Mouse (Mus musculus): ENCODE results near the gene Tmem186.

GRCm38 (mm10) chr16:8613447-8613846 lies 24.1 kb downstream of the Tmem186 start:
- TF ChIP-seq POLR2A (IDR thresholded peaks at IDR 0.05; ENCODE audit: extremely low read depth, insufficient read depth, low read length) = no peak
- no peak for TF ChIP-seq CTCF (IDR thresholded peaks at IDR 0.05; ENCODE audit: low read depth, low read length)

Data from liver, adult 2 months (tissue).